Mouse (Mus musculus) cerebellum, adult 11 months (tissue): ENCODE results near the gene Anapc2.

Source experiments
- DNase-seq: peaks from one replicate; pipeline ENCODE4 v3.0.0; 2022

Gene Anapc2

DNA sequence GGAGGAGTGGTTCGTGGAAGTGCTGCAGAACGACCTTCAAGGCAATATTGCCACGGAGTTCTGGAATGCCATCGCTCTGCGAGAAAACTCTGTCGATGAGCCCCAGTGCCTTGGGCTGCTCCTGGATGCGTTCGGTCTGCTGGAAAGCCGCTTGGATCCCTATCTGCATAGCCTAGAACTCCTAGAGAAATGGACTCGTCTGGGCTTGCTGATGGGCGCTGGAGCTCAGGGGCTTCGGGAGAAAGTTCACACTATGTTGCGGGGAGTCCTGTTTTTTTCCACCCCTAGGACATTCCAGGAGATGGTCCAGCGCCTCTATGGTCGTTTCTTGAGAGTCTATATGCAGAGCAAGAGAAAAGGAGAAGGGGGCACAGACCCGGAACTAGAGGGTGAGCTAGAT, 732 bp downstream of the Anapc2 start:
- DNase-seq = peak; percentile 21

DNA sequence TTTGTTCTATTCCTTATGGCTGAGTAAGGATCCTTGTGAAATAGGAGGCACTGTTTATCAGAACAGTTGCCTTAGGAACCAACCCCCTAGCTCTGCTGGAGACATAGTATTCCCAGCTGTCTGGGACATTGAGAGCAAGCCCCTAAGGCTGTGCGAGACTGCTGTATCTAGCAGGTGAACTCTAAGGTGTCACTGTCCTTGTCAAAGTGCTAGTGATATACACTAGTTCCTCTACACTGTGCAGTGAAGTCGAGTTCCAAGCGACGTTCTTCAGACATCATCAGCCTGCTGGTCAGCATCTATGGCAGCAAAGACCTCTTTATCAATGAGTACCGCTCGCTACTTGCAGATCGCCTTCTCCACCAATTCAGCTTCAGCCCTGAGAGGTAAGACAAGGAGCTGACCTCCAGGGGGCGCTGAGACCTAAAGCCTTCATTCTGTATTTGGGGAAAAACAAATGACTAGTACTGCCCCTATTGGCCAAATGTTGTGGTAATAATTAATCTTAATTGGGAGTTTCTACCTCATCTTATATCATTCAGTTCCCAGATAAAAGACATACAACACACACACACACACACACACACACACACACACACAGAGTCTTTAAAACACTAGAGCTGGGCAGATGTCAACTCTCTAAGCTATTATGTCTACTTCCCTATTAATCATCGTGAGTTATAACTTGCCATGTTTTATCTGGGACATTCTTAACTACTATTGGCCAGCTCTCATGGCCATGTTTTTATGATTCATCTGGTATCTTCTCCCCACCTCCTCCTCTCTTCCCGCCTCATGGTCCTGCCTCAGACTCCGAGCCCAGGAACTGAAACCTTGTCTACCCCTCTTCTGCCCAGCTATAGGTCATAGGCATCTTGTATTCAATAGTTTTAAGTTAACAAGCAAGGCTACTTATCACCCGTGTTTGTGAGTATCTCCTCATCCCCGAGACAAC, 6.9 kb downstream of the Anapc2 start:
- peak; percentile 81 for DNase-seq

DNA sequence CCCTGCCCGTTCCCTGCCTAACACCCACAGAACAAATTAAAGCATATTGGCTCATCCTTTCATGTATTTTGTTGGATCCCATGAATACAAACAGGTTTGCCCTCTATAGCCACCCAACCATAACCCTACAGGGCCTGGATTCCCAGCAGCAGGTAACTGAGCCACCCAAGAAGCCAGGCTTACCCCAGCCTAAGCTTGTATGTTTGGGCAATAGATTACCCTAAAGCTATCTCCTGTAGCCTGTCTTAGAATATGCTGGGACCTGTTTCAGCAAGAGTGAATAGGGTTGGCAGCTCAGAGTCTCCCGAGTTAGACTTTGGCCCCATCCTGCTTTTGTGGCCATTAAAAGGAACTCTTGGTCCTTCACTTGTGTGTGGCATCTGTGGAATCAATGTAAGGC, 13.3 kb downstream of the Anapc2 start:
- no peak for DNase-seq

DNA sequence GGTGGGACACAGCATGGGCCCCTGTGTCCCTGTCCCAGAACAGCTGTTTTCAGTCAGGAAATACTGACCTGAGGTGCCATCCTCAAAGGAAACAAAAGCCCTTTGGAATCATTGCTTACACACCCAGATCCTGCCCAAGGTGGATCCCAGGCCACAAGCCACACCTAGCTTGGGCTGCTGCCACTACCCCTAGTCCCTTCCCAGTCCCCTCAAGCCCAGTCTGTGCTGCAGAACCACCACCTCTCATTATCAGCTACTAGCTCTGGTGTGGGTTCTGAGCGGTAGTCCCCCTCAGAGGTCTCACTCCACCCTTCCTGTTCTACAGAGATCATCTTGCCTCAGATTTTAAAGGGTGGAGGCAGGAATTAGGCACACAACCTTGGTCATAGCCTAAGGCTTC, 14.0 kb downstream of the Anapc2 start:
- DNase-seq = no peak

DNA sequence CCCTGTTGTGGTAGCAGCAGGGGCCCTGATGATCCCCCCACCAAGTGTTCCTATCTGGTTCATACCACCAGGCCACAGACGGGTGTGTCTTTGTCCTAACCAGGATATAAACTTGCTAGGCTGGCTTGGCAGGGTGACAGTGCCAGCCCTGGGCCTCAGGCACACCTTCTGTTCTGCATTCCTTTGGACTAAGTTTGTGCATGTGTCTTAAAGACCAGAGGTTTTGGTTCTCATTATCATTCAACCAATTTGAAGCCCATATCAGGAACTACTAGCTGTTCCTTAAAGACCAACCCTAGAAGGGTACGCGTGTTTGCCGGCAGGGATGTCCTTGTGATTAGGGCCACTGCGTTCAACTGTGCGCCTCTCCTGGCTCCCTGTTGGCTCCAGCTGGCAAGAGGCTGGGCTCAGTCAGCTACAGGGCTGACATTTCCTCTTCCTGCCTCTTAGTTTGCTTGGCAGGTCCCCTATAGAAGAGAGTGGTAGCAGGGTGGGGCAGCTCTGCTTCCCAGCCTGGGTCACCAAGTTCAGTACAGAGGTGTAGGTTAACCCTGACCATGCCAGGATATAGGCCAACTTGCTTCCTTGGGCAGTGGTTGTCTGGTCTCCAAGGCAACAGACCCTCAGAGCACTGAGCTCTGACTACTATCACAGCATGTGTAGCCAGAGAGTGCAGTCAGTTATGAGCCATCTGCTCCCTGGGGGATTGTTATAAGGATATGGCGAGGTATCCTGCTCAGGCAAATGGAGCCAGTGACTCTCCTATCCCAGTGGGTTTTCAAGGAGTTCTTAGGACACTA, 14.8 kb downstream of the Anapc2 start:
- DNase-seq = peak; percentile 44

DNA sequence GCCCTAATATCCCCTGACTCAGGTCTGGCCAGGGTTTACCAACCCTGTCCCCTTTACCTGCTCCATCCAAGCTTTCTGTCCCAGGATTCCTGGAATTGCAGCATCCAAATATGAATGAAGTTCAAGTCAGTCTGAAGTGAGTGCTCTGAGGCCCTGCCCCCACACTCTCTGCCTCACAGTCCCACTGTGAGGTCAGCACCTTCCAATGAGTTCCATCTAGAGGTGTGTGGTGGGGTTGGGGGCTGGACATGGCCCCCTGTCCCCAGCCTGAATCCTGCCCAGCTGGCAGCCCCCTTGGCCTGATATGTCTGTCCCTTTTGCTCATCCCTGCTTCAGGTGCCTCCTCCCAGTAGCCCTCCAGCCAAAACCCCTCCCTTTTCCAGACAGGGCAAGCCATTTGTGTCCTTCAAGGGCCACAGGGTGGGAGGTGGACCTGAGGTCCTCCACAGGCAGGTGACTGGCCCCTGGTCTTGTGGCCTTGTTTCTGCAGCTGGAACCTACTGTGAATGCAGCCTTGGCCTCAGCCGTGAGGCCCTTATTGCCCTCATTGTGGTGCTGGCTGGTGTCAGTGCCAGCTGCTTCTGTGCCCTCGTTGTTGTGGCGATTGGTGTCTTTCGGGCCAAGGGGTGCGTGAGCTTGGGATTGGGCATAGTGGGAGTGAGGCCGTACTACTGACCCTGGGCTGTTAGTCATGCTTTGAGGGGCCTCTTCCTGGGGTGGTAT, 15.8 kb downstream of the Anapc2 start, which contains the start of gene Tmem210:
Tmem210 (plus strand) TSS at position 219 of the 723 bp plus-strand sequence.
- no peak for DNase-seq

DNA sequence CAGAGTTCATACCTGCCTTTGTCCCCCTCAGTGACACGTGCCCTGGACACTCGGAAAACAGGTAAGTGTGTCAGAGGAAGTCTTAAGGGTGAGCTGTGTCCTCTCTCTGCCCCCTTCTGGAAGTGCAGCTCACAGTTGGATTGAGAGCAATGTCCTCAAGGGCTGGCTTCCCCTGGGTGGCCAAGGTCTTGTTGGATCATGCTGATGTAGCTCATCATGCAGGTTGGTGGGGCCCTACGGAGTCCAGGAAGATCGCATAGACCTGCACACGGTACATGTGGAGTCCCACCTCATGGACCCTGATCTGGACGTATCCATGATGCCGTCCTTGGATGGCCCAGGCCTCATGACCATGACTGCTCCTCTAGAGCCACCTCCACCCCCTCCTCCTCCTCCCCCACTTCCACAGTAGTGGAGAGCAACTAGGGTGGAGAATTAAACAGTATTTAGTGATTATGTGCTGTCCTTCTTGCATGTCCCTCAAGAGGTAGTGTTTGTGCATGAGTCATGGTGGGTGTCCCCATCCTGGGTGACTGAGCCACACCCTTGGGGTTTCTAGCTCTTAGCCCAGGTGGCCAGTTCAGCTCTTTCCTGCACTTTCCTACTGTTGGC, 16.6 kb downstream of the Anapc2 start:
- no peak for DNase-seq

DNA sequence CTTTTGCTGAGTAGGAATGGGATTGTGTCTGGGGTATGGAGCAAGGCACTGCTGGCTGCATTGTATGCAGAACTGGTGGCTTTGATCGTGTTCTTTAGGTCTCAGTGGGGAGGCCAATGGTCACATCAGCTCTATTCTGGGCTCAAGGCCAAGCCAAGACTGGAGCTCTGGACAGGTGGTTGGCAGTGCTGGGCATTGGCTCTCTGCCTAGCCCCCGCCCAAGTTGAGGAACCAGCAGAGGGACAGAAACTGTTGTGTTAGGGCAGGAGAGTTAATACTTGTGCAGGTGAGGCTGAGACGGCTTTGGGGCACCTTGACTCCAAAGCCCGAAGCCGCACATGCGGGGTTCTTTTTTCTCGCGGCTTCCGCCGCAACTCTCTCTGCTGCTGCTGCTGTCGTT, 17.4 kb downstream of the Anapc2 start, which contains the start of gene Lrrc26:
Lrrc26 (plus strand) TSS at position 265 of the 400 bp plus-strand sequence.
- peak; percentile 79 for DNase-seq

DNA sequence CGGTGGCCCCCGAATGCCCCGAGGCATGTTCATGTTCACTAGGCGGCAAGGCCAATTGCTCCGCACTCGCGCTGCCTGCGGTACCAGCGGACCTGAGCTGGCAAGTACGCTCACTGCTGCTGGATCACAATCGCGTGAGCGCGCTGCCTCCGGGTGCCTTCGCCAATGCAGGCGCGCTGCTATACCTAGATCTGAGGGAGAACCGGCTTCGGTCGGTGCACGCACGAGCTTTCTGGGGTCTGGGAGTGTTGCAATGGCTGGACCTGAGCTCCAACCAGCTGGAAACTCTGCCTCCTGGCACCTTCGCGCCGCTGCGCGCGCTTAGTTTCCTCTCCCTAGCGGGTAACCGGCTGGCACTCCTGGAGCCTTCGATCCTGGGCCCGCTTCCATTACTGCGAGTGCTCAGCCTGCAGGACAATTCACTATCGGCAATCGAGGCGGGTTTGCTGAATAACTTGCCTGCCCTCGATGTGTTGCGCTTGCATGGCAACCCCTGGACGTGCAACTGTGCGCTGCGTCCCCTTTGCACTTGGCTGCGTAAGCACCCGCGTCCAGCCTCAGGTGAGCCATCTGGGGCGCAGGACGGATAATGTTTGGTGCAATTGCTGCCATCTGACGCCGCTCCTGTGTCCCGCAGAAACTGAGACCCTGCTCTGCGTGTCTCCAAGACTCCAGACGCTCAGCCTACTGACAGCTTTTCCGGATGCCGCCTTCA, 18.0 kb downstream of the Anapc2 start:
- peak; percentile 73 for DNase-seq

DNA sequence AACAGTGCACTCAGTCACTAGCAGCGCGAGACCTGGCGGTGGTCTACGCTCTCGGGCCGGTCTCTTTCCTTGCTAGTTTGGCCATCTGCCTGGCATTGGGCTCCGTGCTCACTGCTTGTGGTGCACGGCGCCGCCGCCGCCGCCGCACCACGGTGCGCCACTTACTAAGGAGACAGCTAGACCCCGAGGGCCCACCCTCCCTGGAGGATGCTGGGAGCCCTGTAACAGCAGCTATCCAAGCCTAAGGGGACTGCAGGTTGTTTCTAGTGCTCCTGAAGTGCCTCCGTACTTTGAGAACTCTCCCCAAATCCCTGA, 18.5 kb downstream of the Anapc2 start:
- peak; percentile 72 for DNase-seq

DNA sequence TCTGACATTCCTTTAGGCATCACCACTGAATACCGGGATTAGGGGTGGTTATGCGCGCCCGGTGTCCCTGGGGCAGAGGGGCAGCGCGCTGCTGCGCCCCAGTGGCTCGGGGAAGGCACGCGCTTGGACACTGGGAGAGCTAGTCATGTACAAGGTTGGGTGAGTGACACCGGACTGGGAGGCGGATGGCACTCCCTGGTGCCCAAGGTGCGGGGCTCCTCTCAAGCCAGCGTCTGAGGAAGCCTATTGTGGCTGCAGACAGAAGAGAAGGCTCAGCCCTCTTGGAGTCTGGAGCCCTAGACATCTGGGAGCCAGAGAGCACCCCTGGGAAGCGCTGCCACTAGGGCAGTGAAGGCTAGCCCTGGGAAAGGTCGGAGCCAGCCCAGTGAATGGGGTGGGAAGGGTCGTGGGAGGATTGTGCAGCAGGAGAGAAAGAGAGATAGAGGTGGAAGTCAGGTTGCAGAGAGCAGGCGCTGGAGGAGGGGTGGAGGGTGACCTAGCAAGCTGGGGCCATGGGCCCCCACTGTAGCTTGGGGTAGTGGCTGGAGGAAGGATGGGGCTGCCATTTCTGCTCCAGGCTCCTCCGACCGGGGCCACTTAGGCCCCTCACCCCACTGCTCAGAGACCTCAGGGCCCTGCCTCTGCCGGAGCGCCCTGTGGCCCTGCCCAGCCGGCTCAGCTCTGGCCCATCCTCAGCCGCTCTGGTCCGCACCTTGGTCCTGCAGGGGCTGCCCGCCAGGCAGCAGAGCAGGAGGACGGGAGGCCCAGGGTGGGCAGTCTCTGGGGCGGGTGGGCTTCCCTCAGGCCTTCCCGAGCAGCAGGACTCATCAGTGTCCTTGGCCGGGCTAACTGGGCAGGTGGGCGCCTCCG, 19.1 kb downstream of the Anapc2 start:
- DNase-seq = peak; percentile 51

DNA sequence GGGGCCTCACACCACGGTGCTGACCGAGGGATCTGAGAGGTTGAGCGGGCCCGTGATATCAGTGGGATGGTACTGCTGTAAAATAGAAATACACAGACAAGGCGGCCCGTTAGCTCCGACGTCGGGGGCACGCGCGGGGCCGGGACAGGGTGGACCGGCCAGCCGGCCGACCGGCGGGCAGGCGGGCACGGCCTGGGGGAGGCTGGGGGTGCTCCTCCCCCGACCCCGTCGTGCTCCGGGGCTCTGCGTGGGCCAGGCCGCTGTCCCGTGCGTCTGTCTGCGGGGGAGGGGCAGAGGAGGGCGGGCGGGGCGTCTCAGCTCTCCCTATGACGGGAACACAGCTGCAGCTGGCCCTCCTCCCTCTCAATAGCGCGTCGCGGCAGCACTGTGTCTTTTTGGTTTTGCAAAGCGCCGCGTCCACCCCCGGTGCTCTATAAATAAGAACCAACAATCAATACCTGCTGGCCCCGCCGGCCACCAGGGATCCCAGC, 19.8 kb downstream of the Anapc2 start:
- no peak for DNase-seq

DNA sequence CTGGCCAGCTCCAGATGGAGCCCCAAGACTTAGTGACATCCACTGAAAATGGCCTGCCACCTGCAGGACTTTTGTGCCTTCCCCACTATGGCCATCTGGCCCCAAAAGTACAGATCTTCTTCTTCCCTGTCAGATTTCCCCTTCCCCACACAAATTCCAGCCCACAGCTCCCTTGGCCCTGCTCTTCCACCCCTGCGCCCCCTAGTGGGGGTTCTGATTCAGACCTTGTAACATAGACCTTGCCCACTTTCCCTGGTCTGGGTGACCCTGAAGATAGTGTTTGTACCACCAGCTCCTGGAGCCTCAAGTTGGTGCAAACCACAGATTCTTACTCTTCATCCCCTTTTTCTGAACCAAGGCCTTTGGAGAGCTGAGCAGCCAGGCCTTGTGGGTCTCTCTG, 20.6 kb downstream of the Anapc2 start:
- peak; percentile 78 for DNase-seq

DNA sequence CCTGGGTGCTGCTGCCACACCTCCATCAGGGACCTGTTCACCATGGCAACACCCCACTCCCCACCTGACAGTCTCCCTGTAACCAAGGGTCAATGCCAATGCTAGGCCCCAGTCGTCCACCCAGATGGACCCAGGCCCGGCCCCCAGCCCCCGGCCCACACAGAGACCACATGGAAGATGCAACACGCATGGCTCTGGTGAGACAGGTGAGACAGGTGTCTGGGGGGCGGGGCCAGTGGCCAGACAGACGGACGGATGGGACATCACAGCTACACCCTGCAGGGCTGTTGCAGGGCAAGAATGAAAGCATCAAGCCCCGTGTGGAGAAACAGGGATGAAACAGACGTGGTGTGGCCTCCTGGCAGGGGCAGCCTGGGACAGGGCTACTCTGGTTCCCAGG, 21.4 kb downstream of the Anapc2 start:
- DNase-seq = no peak

DNA sequence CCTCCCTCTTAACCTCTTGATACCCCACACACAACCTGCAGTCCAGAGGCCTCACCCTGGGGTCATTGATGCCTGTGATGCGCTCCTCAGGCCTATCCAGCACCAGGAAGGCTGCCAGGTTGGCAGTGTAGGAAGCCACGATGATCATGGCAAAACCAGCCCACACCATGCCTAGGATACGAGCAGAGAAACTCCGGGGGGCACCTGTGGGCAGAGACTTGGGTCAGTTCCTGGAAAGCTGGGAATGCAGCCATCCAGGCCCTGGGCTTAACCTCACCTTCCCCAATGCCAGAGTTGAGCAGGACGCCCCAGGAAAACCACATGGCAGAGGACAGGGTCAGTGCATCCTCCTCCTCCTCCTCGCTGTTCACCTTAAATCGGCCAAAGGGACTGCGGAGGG, 24.8 kb downstream of the Anapc2 start:
- DNase-seq = no peak

DNA sequence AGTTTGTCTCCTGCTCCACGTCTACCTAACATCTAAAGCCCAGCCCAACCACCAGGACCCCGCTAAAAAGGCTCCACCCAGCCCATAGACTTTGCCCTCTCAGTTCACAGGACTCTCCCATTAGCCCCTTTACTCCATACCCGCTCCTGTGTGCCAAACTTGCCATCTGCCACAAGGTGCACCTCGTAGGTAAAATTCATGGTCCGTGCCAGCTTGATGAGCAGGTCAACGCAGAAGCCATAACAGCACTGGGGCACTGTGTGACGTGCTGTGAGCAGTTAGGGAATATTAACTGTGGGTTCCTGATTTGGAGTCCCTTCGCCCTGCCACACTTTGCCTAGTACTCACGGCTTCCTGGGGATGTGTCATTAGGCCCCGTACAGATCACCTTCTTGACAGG, 25.8 kb downstream of the Anapc2 start:
- DNase-seq = no peak

DNA sequence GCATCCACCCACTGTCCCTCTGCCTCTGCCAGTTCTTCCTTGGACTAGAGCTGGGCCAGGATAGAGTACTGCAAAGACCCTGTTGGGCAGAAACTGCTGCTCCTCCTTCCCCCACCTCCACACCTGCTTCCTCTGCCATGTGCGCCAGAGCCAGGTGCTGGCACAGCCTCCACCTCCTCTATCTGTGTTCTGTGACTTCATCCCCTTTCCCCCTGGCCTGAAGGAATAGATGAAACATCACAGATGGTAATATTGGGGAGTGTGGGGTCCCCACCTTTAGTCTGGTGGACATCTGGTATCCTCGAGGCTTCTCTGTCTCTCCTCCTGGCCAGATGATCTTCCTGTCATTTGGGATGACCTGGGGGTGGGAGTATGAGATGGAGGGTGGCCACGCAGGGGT, 31.2 kb downstream of the Anapc2 start:
- no peak for DNase-seq

DNA sequence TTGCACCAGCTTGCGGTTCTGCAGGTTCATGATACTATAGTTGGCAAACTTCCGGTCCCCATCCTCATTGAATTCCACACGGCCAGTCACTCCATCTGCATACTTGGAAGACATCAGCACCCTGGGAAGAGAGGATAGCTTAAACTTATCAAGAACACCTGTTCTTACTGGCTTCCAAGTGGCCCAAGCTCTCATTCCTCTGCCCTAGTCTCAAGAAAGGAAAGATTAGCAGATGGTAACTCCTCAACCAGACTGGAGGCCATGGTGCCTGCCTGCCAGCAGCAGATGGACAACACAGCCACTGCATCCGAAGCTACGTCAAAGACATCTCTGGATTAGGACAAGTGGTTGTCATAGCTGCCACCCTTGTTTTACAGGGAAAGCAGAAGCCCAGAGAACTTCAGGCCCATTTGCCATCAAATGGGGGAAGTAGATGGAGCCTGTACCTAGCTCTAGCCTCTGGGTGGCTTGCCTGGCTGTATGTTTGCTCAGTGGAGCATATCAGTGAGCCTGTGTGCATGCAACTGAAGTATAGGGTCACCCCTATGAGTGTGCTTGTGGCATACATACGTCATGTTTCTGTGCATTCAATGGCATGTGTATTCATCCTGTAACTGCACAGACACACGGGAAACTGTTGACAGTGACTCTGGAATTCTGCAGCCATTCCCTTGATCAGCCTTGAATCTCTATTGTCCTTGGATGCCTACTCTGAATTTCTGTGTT, 31.8 kb downstream of the Anapc2 start:
- peak; percentile 75 for DNase-seq

DNA sequence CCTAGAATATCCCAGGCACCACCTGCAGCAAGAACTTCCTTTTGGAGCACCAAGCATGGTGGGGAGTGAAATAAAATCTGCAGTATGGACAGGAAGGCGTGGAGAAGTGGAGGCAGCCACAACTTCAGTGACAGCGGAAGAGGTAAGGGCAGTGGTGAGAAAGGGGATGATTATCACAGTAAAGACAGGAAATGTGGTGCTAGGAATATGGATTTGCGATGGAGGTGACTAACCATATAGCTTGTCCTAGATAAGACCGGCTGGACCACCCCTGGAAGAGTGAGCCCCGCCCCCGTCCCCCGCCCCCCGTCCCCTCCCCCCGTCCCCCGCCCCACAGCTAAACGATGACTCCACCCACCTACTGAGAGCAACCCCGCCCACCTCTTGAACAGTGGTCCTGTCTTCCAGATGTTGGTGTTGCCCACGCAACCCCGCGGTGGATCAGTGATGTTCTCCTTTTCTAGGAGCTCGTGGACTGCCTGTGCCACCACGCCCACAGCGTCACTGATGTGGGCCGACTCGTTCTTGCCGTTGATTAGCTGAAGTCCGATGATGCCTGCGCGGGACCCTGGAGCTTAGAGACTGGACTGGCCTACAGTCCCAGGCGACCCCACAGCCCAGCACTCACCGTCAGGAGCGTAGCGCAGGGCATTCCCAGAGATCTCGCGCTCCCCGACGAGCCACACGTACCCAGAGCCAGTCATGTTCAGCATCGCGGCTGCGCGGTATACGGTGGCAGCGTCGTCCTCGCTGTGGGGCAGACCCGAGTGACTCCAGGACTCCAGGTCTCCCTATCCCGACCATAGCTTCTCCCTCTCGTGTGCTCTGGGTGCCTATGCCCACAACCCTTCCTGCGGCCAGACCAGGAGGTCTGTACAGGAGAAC, 32.6 kb downstream of the Anapc2 start:
- DNase-seq = no peak
